Mouse (Mus musculus) neutrophil, adult 5-6 weeks (primary cell): ENCODE measurements around the gene Grik3. TPM values are rescaled to one million over a fixed set of nuclear protein-coding genes. Genes with fewer than 3 reads are reported as not detected.

ENCODE experiments used
- ATAC-seq: fragments of 151-379, 151-347 bp; 2 replicates; pipeline ENCODE4 v1.8.0; 2017; ENCODE audit warnings: mild to moderate bottlenecking, moderate TSS enrichment; ENCODE audit not compliant: insufficient number of reproducible peaks, poor library complexity, low FRiP score, severe bottlenecking; ENCODE audit errors: extremely low read depth
- total RNA-seq: library from RNA; stranded (forward); fragments of 200-1000 nt; gene quantifications from 2 replicates; pipeline ENCODE4 v1.2.3, GENCODE M21; 2017

The Grik3 gene
- total RNA-seq, 1 experiment from 2014 or later = not detected

- ATAC-seq = no peak
Observed at GRCm38 (mm10) chr4:125618524-125619320, 128.2 kb downstream of the Grik3 start.

DNA sequence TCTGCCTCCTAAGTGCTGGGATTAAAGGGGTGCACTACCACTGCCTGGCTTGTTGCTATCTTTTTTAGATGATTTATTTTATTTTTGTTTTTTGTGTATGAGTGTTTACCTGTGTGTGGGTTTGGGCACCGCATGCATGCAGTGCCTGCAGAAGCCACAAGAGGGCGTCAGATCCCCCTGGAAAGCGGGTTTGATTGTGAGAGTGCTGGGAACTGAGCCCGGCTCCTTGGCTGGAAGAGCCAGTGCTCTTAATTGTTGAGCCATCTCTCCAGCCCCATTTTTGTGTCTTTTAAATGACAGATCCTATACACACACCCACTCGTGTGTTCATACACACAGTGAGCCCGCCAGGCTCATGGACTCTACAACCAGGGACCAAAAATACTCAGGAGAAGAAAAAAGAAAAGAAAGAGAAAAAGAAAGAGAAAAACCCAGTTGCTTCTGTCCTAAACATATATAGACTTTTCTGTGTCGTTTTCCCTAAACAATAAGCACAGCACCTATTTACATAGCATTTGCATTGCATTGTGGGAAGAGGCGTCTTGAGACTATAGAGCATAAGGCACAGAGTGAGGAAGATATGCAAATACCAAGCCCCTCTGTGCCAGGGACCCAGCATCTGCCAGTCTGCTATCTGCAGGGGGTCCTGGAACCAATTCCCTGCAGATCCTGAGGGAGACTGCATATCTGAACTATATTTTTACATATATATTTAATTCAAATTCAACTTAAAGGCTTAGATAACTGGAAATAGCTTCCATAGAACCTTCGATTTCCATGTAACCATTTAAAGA is 134.6 kb downstream of the Grik3 start:
- no peak for ATAC-seq

DNA sequence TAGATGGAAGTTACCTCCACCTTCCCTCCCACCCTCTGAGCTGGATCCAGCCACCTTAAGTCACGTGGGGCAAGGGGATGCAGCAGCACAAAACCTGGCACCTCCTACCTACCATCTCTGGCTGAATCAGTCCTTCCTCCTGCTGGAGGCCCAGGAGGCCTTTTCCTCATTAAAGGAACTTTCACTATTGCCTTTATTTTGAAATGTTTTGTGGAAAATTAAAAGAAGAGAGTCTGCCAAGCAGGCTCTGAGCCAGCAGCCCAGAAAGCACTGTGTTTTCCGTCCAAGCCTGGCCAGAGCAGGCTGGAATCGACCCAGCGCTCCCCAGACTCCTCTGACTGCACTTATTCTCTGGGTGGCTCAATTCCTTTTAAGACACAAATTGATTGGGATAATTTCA is 139.0 kb downstream of the Grik3 start:
- ATAC-seq = no peak

GRCm38 (mm10) chr4:125635037-125635436 is 144.5 kb downstream of the Grik3 start:
- no peak for ATAC-seq

DNA sequence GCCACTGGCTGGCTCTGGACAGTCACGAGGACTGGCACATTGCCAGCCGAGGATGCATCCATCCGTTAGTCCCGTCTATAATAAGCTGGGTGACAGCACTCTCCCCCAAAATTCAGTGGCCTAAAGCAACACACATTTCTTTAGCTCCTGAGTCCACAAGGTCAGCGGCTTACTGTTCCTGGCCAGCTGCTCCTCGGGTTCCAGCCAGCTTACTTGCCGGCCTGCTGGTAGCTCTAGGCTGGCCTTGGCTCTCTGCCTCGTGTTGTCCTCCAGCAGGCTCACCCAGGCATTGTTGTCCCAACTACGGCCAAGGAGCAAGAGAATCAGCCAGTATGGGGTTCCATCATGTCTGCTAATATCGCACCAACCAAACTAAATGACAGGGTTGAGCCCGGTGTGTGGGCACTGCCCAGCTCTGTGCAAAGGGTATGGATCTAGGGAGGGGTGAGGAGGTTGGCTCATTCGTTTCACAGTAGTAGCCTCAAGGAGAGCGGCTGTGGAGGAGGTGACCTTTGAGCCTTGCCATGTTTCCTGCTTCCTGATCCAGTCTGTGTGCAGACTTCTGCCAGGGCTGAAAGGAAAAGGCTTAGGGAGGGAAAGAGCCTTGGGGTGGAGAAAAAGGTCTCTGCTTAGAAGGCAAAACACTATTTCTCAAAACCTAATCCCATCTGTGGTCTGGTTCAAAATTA is 146.3 kb downstream of the Grik3 start:
- no peak for ATAC-seq

- ATAC-seq = no peak
Observed at GRCm38 (mm10) chr4:125637364-125637763, 146.9 kb downstream of the Grik3 start.

- ATAC-seq = no peak
Observed at GRCm38 (mm10) chr4:125640520-125640919, 150.0 kb downstream of the Grik3 start.

- no peak for ATAC-seq
Observed at GRCm38 (mm10) chr4:125640921-125641663, 150.6 kb downstream of the Grik3 start.

GRCm38 (mm10) chr4:125644581-125645568 is 154.4 kb downstream of the Grik3 start:
- no peak for ATAC-seq

- no peak for ATAC-seq
Observed at GRCm38 (mm10) chr4:125651676-125652246, 161.3 kb downstream of the Grik3 start.

- no peak for ATAC-seq
Observed at GRCm38 (mm10) chr4:125656031-125656430, 165.5 kb downstream of the Grik3 start.

DNA sequence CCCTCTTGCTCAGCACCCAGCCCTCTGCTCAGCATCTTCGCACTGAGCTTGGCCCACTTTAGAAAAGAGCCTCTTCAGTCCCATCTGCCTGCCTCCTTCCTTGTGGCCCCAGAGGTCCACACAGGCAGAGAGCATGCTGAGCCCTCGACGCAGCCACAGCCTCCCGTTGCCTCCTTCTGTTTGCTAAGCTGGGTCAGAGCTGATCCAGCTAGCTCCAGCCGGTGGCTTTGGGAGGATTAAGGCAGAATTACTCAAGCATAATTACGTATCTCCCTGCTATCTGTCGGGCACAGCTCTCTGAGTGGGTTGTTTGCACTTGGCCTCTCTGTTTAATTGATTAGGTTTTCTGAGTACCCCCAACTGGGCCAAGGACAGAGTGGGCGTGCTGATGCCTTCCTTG is 167.9 kb downstream of the Grik3 start:
- ATAC-seq = no peak

- no peak for ATAC-seq
Observed at GRCm38 (mm10) chr4:125661982-125662381, 171.5 kb downstream of the Grik3 start.

DNA sequence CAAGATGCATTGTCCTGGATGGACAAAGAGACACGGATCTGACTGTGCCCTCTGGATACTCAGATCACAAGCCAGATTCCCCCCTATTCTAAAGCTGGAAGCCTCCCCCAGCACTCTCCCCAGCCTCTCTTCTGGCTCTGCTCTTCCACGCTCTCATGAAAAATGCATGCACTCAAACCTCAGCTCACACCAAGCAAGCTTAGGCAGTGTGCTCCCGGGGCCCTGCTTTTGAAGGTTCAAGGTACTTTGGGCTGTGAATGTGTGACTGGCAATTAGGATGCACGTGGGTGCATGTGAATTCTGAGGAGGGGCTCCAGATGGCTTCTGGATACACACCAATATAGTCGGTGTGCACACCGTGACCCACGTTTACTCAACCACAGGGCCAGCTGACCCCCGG is 172.8 kb downstream of the Grik3 start:
- no peak for ATAC-seq

GRCm38 (mm10) chr4:125665955-125666354 is 175.5 kb downstream of the Grik3 start:
- no peak for ATAC-seq

DNA sequence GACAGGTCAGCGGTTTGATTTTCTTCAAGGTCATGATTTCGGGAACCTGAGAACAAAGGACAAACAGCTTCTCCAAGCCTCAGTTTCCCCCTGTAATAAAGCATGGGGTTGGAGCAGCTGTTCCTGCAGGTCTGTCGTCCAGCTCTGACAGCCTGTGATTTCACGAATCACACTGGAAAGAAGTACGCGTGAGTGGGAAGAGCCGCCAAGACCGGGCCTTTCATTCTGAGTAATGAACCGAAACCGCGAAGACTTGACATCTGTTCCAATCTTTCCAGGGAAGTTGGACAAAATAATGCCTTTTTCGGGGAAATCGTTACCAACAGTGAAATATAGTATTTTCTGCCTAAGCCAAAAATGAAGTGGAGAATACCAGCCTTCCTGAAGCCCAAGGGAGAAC is 191.5 kb downstream of the Grik3 start:
- no peak for ATAC-seq

DNA sequence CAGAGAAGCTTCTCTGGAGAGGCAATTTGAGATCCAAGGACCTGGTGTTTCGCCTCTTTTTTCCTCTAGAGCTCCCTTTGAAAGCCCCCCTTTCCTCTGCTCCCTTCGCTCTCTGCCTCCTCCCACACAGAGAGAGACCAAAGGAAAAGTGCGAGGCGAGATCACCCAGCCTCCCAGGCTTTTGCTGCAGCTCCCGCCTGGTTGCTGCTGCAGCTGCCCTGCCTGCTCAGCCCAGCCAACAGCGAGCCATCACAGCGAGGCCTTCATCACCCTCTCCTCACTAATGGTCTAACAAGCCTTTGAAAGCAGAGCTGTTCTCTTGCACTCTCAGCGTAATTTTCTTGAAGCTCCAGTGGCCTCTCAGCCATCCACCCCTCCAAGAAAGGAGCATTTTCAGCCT is 196.6 kb downstream of the Grik3 start:
- no peak for ATAC-seq

DNA sequence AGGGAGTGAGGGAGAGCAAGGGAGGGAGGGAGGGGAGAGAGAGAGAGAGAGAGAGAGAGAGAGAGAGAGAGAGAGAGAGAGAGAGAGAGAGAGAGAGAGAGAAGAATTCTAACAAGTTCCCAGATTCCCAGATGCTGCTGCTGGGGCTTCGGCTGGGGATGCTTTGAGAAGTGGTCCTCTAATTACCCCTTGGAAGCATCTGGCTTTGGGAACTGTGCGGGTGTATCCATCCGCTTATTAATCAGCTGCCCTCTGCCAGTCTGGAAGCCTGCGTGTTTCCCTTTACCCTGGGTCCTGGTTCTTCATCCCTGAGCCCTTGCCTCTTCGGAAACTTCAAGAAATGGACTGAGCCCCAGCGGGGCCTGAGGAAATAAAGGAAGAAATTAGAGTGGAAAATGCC is 204.9 kb downstream of the Grik3 start:
- ATAC-seq = no peak
